In genomic region chr14:62447214-62447548, GRCm38 (mm10) we compare ENCODE assay signal across 21 mouse cellular contexts. TPM values are rescaled to one million over a fixed set of nuclear protein-coding genes. Genes with fewer than 3 reads are reported as not detected.
DNase-seq lines count a peak whose midpoint lies in the region; ATAC-seq and TF ChIP-seq lines count a peak whose summit lies in the region.
"Had no signal": no experiment of that assay in that cellular context is flagged by ENCODE, and none has a peak within 500 bp of the region (broad histone marks: within the 10 kb centered on the region; RNA-seq: fewer than 3 reads in every experiment).

No protein-coding gene starts in this region.

- no peaks in the 10 kb centered on the region for H3K27me3 ChIP-seq in cerebellum, adult 2 months (ENCODE audit: control insufficient read depth, insufficient read depth, low read length)
- no peaks in the 10 kb centered on the region for H3K27me3 ChIP-seq in hindbrain, embryonic 16.5 days (replicated peaks; ENCODE audit: control insufficient read depth, insufficient read depth, low read length)
- H3K27me3 ChIP-seq in hindbrain, embryonic 11.5 days (ENCODE audit: control insufficient read depth, insufficient read depth, low read length), result no peaks in the 10 kb centered on the region
- no peaks in the 10 kb centered on the region for H3K27me3 ChIP-seq in lung, postnatal 0 days (replicated peaks; ENCODE audit: insufficient read depth, low read length)
- no peaks in the 10 kb centered on the region for H3K27me3 ChIP-seq in stomach, embryonic 16.5 days (ENCODE audit: control insufficient read depth, insufficient read depth, low read length)
- H3K27me3 ChIP-seq: embryonic facial prominence, embryonic 15.5 days; kidney, embryonic 15.5 days had no signal

- ATAC-seq in hindbrain, embryonic 16.5 days, result peak; percentile 72
- no peak for ATAC-seq in hindbrain, embryonic 11.5 days (ENCODE audit: low FRiP score)
- ATAC-seq in lung, postnatal 0 days, result peak; percentile 50; the same call in 1 of the 2 replicates
- peak; percentile 81; the same call in 1 of the 2 replicates for ATAC-seq in stomach, embryonic 16.5 days (ENCODE audit: insufficient read depth, low FRiP score)
- ATAC-seq: CD4-positive, CD25-positive, alpha-beta regulatory T cell, adult 4 months had no signal

- no peaks in the 10 kb centered on the region for H3K9me3 ChIP-seq in hindbrain, embryonic 16.5 days (ENCODE audit: control insufficient read depth, low read length)
- no peaks in the 10 kb centered on the region for H3K9me3 ChIP-seq in hindbrain, embryonic 11.5 days (ENCODE audit: control insufficient read depth, low read length)
- no peaks in the 10 kb centered on the region for H3K9me3 ChIP-seq in lung, postnatal 0 days (ENCODE audit: low read length)
- H3K9me3 ChIP-seq in stomach, embryonic 16.5 days (replicated peaks; ENCODE audit: control insufficient read depth, low read length), result no peaks in the 10 kb centered on the region
- H3K9me3 ChIP-seq: embryonic facial prominence, embryonic 15.5 days; G1E; kidney, embryonic 15.5 days had no signal

- TF ChIP-seq EP300 in lung, postnatal 0 days (IDR thresholded peaks at IDR 0.05), result no peak

- no peak overlapping the region for H3K4me2 ChIP-seq in hindbrain, embryonic 16.5 days (ENCODE audit: low read length)
- H3K4me2 ChIP-seq in hindbrain, embryonic 11.5 days (replicated peaks; ENCODE audit: low read depth, low read length), result no peak overlapping the region
- no peak overlapping the region for H3K4me2 ChIP-seq in lung, postnatal 0 days (replicated peaks; ENCODE audit: low read depth, low read length)
- no peak overlapping the region for H3K4me2 ChIP-seq in stomach, embryonic 16.5 days (ENCODE audit: low read depth, low read length)
- H3K4me2 ChIP-seq: embryonic facial prominence, embryonic 15.5 days; kidney, embryonic 15.5 days; liver, embryonic 11.5 days; midbrain, embryonic 11.5 days had no signal

- TF ChIP-seq CTCF in cerebellum, adult 2 months (IDR thresholded peaks at IDR 0.05; ENCODE audit: borderline replicate concordance, insufficient read depth, low read depth, low read length), result no peak
- no peak for TF ChIP-seq CTCF in lung, postnatal 0 days (IDR thresholded peaks at IDR 0.05)

- peak; percentile 61 to 69 for DNase-seq in cerebellum, postnatal 10 days
- DNase-seq in cerebellum, adult 2 months, result no peak
- DNase-seq in hindbrain, embryonic 11.5 days (ENCODE audit: low spot score), result no peak
- peak; percentile 58 for DNase-seq in lung, postnatal 0 days (ENCODE audit: low spot score)
- no peak for DNase-seq in lung, postnatal 36 days
- no peak for DNase-seq in gastrocnemius, postnatal 14 days
- DNase-seq: adrenal gland, postnatal 36 days; cerebellum, adult 9-10 months; gastrocnemius, adult 2 months; thymus, adult 2 months had no signal

- intact Hi-C loops in gastrocnemius, postnatal 14 days (cut with DNase I; ENCODE audit: low total_unique reads), result no loop called here

- 32% methylated on average over 3 of the region's 3 CpGs for WGBS in cerebellum, adult 2 months
- 45% methylated on average over 3 of the region's 3 CpGs for WGBS in hindbrain, embryonic 16.5 days
- 89% methylated on average over 3 of the region's 3 CpGs for WGBS in hindbrain, embryonic 11.5 days
- 52% methylated on average over 3 of the region's 3 CpGs for WGBS in lung, postnatal 0 days
- 50% methylated on average over 3 of the region's 3 CpGs for WGBS in stomach, embryonic 16.5 days

- H3K4me3 ChIP-seq in cerebellum, adult 2 months (replicated peaks; ENCODE audit: insufficient read depth, low read depth, low read length), result no peak overlapping the region
- no peak overlapping the region for H3K4me3 ChIP-seq in hindbrain, embryonic 16.5 days (ENCODE audit: low read length)
- H3K4me3 ChIP-seq in hindbrain, embryonic 11.5 days (ENCODE audit: low read depth, low read length), result no peak overlapping the region
- no peak overlapping the region for H3K4me3 ChIP-seq in lung, postnatal 0 days (ENCODE audit: low read depth, low read length)
- H3K4me3 ChIP-seq in stomach, embryonic 16.5 days (replicated peaks; ENCODE audit: low read length), result no peak overlapping the region
- H3K4me3 ChIP-seq: embryonic facial prominence, embryonic 15.5 days; gastrocnemius, adult 2 months; kidney, embryonic 15.5 days had no signal

- TF ChIP-seq POLR2A in cerebellum, adult 2 months (IDR thresholded peaks at IDR 0.05; ENCODE audit: borderline replicate concordance, insufficient read depth, low read length), result no peak

- no peak overlapping the region for H3K27ac ChIP-seq in cerebellum, adult 2 months (ENCODE audit: insufficient read depth, low read length)
- H3K27ac ChIP-seq in hindbrain, embryonic 16.5 days (ENCODE audit: low read depth, low read length), result no peak overlapping the region
- H3K27ac ChIP-seq in hindbrain, embryonic 11.5 days (ENCODE audit: low read depth, low read length), result no peak overlapping the region
- no peak overlapping the region for H3K27ac ChIP-seq in lung, postnatal 0 days (ENCODE audit: low read length)
- H3K27ac ChIP-seq in stomach, embryonic 16.5 days (ENCODE audit: low read length), result no peak overlapping the region
- H3K27ac ChIP-seq: embryonic facial prominence, embryonic 15.5 days; gastrocnemius, adult 2 months; kidney, embryonic 15.5 days; macrophage had no signal

- H3K9ac ChIP-seq in hindbrain, embryonic 16.5 days (ENCODE audit: low read depth, low read length), result no peak overlapping the region
- H3K9ac ChIP-seq in hindbrain, embryonic 11.5 days (ENCODE audit: low read depth, low read length), result no peak overlapping the region
- H3K9ac ChIP-seq in lung, postnatal 0 days (replicated peaks; ENCODE audit: low read depth), result no peak overlapping the region
- no peak overlapping the region for H3K9ac ChIP-seq in stomach, embryonic 16.5 days (ENCODE audit: low read length)
- H3K9ac ChIP-seq: embryonic facial prominence, embryonic 15.5 days; kidney, embryonic 15.5 days had no signal

- no peaks in the 10 kb centered on the region for H3K36me3 ChIP-seq in hindbrain, embryonic 16.5 days (ENCODE audit: control insufficient read depth, insufficient read depth, low read length)
- no peaks in the 10 kb centered on the region for H3K36me3 ChIP-seq in hindbrain, embryonic 11.5 days (ENCODE audit: control insufficient read depth, insufficient read depth, low read length)
- H3K36me3 ChIP-seq in lung, postnatal 0 days (ENCODE audit: insufficient read depth, low read length), result no peaks in the 10 kb centered on the region
- no peaks in the 10 kb centered on the region for H3K36me3 ChIP-seq in stomach, embryonic 16.5 days (ENCODE audit: control insufficient read depth, insufficient read depth, low read length)
- H3K36me3 ChIP-seq: embryonic facial prominence, embryonic 15.5 days; G1E; kidney, embryonic 15.5 days had no signal

- H3K4me1 ChIP-seq in cerebellum, adult 2 months (ENCODE audit: control insufficient read depth, insufficient read depth, low read length), result no peaks in the 10 kb centered on the region
- H3K4me1 ChIP-seq in hindbrain, embryonic 16.5 days (ENCODE audit: control insufficient read depth, insufficient read depth, low read depth, low read length), result peaks cover 4% of the 10 kb centered on the region; the same call in 1 of the 2 replicates
- no peaks in the 10 kb centered on the region for H3K4me1 ChIP-seq in hindbrain, embryonic 11.5 days (replicated peaks; ENCODE audit: control insufficient read depth, insufficient read depth, low read length)
- H3K4me1 ChIP-seq in lung, postnatal 0 days (ENCODE audit: insufficient read depth, low read depth, low read length), result no peaks in the 10 kb centered on the region
- no peaks in the 10 kb centered on the region; the same call in 1 of the 2 replicates for H3K4me1 ChIP-seq in stomach, embryonic 16.5 days (ENCODE audit: control insufficient read depth, insufficient read depth, low read length)
- H3K4me1 ChIP-seq: kidney, embryonic 15.5 days had no signal

RNA-seq across cellular contexts. Expression of gene Gucy1b2, which starts 8.9 kb away (rescaled TPM):
- polyA plus RNA-seq in cerebellum, adult 2 months (2012; rRNA removed), result 0.11 and 0.19 TPM in 2 replicates
- 0.66 and 0.67 TPM in 2 replicates for polyA plus RNA-seq in hindbrain, embryonic 16.5 days (2015; fragmentation: Nextera tagmentation; extraction: Ambion mirVana)
- 0.14 and 0.18 TPM in 2 replicates for polyA plus RNA-seq in hindbrain, embryonic 11.5 days (2014; fragmentation: Nextera tagmentation; extraction: Ambion mirVana)
- polyA plus RNA-seq in lung, postnatal 0 days (2015; fragmentation: Nextera tagmentation; extraction: Ambion mirVana), result 0.14 and 0.17 TPM in 2 replicates
- 0.21 TPM in 1 of 2 replicates, not detected in the other for polyA plus RNA-seq in stomach, embryonic 16.5 days (2015; fragmentation: Nextera tagmentation; extraction: Ambion mirVana)
- not detected for total RNA-seq in gastrocnemius, postnatal 14 days (2021)
- total RNA-seq: G1E; gastrocnemius, adult 2 months; neutrophil, adult 5-6 weeks had no signal
- polyA plus RNA-seq: CD4-positive, CD25-positive, alpha-beta regulatory T cell, adult 4 months; G1E; kidney, embryonic 15.5 days; large intestine, adult 2 months; macrophage had no signal

Comparison
In these comparisons a context has a peak if more than half of its experiments do, and no peak if none do; other contexts are left out.
1. DNase-seq: peak in cerebellum, postnatal 10 days (2 of 2) and lung, postnatal 0 days (single experiment); none in cerebellum, adult 2 months (0 of 2), hindbrain, embryonic 11.5 days (single experiment), lung, postnatal 36 days (single experiment) and gastrocnemius, postnatal 14 days (single experiment).